Mouse (Mus musculus) spleen, adult 18-20 months (tissue): ENCODE data around the gene Ss18l2.

ENCODE experiments used
- DNase-seq, 2 experiments: peaks; one replicate each; pipeline ENCODE4 v3.0.0; 2022; ENCODE audit warnings: mixed read lengths in 2 of 2

Ss18l2 gene

GRCm38 (mm10) chr9:121709898-121710583, at the start of gene Ss18l2:
TSS of gene Ss18l2 (plus strand) at chr9:121710329.
- DNase-seq = peak; percentile 94 to 96

- no peak for DNase-seq
These were observed 46.7 kb upstream of the Ss18l2 start for GRCm38 (mm10) chr9:121663467-121663866.

- DNase-seq = no peak
These were observed 46.0 kb upstream of the Ss18l2 start for GRCm38 (mm10) chr9:121664104-121664503.

GRCm38 (mm10) chr9:121666957-121667630, 43.0 kb upstream of the Ss18l2 start:
- no peak for DNase-seq

GRCm38 (mm10) chr9:121667822-121668221, 42.3 kb upstream of the Ss18l2 start:
- DNase-seq = no peak

GRCm38 (mm10) chr9:121669348-121669791, 40.8 kb upstream of the Ss18l2 start:
- peak; percentile 44 to 68 for DNase-seq

GRCm38 (mm10) chr9:121671300-121671699, 38.8 kb upstream of the Ss18l2 start:
- peak in 1 of 2 experiments; percentile 37 for DNase-seq

GRCm38 (mm10) chr9:121672311-121672710, 37.8 kb upstream of the Ss18l2 start:
- no peak for DNase-seq

- DNase-seq = no peak
These were observed 36.4 kb upstream of the Ss18l2 start for GRCm38 (mm10) chr9:121673716-121674115.

GRCm38 (mm10) chr9:121675011-121675410, 35.1 kb upstream of the Ss18l2 start:
- peak; percentile 48 to 65 for DNase-seq

- no peak for DNase-seq
These were observed 34.6 kb upstream of the Ss18l2 start for GRCm38 (mm10) chr9:121675556-121675955.

GRCm38 (mm10) chr9:121677069-121677468, 33.1 kb upstream of the Ss18l2 start:
- peak in 1 of 2 experiments; percentile 17 for DNase-seq

- no peak for DNase-seq
These were observed 32.7 kb upstream of the Ss18l2 start for GRCm38 (mm10) chr9:121677476-121677875.

- peak in 1 of 2 experiments; percentile 52 for DNase-seq
These were observed 30.6 kb upstream of the Ss18l2 start for GRCm38 (mm10) chr9:121679549-121679948.

- DNase-seq = no peak
These were observed 28.9 kb upstream of the Ss18l2 start for GRCm38 (mm10) chr9:121681191-121681590.

- DNase-seq = peak in 1 of 2 experiments; percentile 19
These were observed 28.0 kb upstream of the Ss18l2 start for GRCm38 (mm10) chr9:121682037-121682680.

- no peak for DNase-seq
These were observed 25.4 kb upstream of the Ss18l2 start for GRCm38 (mm10) chr9:121684702-121685101.

- DNase-seq = no peak
These were observed 19.9 kb upstream of the Ss18l2 start for GRCm38 (mm10) chr9:121690200-121690651.

GRCm38 (mm10) chr9:121690734-121691133, 19.4 kb upstream of the Ss18l2 start:
- no peak for DNase-seq

- DNase-seq = no peak
These were observed 15.4 kb upstream of the Ss18l2 start for GRCm38 (mm10) chr9:121694736-121695135.

- no peak for DNase-seq
These were observed 13.5 kb upstream of the Ss18l2 start for GRCm38 (mm10) chr9:121696626-121697025.

GRCm38 (mm10) chr9:121697150-121698049, 12.7 kb upstream of the Ss18l2 start:
- peak; percentile 37 to 63 for DNase-seq
